Mouse (Mus musculus) megakaryocyte, adult 5-6 weeks (primary cell): ENCODE results near the gene Dlg5. TPM values are rescaled to one million over a fixed set of nuclear protein-coding genes. Genes with fewer than 3 reads are reported as not detected.

ENCODE experiments used
- ATAC-seq: 2 replicates; pipeline ENCODE4 v1.8.0; 2016; ENCODE audit warnings: mild to moderate bottlenecking, inconsistent platforms; ENCODE audit not compliant: poor library complexity, severe bottlenecking
- total RNA-seq, 2 experiments: library from RNA; stranded (forward) in 1 of 2; stranded (reverse) in 1 of 2; fragments of 153-499, 151-499 nt in 1 of 2; fragments of 221-1000, 200-1000 nt in 1 of 2; gene quantifications; 2 replicates each; pipeline versions ENCODE4 v1.2.3 to v1.2.4; 2015 to 2017

Gene Dlg5
- total RNA-seq, 2 experiments from 2014 or later, result 0.04 TPM; not detected in 1

DNA sequence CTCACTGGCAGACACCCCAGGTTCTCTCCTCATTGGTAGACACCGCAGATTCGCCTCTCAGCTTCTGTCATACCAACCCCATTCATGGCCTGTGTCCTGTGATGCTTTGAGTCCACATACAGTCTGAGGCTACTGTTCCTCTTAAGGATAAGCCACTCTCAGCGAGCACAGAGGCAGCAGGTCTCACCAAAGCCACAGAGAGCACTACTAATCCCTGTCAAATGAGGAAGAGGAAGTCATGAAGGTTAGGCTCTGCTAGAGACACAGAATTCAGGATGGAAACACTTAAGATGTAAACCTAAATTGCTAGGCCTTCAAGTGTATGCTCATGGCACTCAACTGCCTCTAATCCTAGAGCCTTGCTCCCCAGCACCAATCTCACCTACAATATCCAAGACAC is 9.8 kb downstream of the Dlg5 start:
- ATAC-seq, result no peak

DNA sequence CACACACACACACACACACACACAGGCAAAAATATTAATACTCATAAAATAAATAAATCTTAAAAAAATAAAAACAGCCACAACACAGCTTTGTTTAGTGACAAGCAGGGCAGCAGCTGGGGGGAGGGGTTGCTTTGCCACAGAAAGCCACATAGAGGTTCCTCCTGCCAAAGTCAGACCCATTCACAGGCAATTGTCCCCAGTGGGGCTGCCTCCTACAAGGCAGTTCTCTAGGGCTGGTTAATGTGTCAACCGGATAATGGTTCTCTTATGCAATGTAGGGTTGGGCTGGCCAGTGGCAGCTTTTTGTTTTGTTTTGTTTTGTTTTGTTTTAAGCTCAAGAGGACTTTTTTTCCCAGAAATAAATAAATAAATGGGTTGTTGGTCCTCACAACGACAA is 11.3 kb downstream of the Dlg5 start:
- no peak for ATAC-seq

DNA sequence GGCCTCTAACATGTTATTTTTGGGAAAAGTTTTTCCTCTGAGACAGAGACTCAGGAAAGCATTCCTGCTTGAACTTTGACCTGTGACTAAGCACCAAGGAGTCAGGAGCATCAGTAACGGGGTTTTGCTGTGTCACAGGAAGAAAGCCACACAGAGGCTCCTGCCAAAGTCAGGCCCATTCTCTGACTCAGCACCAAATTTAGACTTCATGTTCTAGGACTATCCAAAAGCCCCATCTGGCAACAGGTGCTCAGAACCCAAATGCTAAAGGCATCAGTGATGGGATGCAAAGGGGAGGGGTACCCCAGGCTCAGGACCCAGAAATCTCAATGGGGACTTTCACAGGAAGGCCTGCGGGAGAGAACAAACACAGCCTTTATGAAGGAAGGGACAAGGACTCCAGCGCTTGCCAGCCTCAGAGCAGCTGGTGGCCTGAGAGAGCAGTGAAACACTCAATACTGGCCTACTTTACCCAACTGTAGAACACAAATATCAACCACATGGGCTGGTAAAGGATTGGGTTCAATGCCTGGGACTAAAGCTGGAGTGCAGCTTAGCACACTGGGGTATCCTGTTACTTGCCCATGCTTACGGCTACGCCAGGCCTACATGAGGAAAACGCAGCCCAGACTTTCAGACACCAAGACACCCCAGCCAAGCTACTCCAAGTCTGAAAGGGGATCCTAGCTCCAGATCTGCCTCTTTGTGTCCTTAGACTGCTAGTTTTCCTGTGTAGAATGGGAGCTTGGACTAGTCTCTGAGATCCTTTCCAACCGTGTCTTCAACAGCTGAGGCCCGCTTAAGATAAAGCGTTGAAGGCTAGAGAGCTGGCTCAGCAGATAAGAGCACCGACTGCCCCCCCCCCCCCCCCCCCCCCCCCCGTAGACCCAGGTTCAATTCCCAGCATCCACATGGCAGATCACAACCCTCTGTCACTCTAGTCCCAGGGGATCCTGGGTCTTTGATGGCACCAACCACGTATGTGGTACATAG is 12.8 kb downstream of the Dlg5 start:
- ATAC-seq, result no peak

DNA sequence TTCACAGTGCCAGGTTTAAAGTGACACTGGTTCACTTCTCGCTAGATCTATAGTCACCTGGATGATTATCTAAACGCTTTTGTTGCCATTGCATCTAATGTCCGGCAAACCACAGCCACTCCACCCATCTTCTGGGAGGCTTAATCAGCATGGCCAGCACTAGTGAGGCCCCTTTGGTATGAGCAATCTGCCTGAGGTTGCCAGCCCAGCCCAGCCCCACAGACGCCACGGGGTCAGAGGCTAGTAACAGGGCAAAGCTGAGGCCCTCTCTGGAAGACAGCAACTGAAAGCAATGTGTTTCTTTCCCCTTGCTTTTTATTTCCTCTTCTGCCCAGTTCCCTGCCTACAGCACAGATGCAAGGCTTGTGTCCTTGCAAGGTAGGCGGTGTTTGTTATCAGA is 17.2 kb downstream of the Dlg5 start:
- ATAC-seq, result no peak

DNA sequence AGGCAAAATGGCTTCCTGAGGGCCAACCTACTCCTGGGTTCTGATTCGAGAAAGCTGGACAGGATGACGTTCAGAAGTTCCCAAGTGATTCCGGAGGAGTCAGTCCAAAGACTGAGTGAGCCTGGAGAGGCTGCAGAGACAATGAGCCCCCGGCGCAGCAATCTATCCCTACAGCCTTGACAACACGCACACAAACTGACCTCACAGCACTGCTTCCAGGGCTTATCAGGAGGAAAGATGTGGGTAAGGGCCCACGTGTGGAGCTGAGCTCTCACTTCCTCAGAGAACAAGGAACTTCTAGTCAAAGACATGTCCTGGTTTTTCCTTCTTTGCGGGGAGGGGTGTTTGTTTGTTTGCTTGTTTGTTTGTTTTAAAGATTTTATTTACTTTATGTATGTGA is 18.7 kb downstream of the Dlg5 start:
- ATAC-seq, result no peak

DNA sequence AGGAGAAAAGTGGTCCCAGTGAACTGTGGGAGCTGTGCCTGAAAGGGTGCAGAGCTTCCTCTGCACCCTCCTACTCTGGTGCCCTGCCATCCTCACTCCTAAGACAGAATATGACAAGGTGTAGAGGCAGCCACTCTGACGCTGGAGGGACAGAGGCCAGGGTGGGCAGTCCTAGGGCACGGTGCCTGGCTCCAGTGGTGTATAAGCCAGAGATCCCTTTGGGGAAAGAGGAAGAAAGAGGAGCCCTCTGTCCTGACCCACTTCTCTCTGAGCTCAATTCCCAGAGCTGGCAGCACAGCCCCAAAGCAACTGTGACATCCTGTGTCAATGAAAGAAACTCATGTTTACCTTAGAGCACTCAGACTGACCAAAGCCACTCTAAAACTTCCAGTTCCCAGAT is 19.4 kb downstream of the Dlg5 start:
- ATAC-seq, result no peak

DNA sequence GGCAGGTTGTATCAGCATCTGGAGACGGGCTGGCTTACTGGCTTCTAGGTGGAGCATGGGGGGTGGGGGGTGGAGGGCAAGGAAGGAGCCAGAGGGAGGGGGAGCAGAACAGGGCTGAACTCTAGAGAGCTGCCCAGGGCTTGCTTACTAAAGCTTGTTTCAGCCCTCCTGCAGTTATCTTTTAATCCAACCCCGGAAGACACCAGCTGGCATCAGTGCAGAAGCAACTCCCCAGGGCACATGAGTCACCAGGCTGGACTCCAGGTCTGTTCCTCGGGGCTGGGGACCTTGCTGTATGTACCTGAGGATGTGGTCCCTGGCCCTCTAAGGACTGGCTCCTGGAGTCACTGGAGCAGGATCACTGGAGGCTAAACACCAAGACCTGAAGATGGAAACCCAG is 23.0 kb downstream of the Dlg5 start:
- ATAC-seq, result no peak

DNA sequence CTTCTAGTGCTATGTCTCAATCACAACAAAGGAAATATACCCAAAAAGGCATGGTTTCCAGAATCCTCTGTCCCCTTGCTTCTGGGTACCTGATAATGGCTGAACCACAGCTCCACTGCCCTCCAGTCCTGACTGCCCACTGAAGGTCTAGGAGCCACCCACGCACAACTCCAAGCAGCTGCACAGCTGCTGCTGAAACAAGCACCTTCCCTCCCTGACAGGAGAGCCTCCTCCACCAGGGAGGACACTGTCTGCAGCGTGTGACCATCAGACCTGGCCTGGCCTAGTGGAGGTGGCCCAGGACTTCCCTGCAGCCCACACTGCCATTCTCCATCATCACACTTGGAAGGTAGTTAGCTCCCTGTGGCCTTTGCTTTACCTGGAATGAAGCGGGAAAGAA is 23.4 kb downstream of the Dlg5 start:
- no peak for ATAC-seq

DNA sequence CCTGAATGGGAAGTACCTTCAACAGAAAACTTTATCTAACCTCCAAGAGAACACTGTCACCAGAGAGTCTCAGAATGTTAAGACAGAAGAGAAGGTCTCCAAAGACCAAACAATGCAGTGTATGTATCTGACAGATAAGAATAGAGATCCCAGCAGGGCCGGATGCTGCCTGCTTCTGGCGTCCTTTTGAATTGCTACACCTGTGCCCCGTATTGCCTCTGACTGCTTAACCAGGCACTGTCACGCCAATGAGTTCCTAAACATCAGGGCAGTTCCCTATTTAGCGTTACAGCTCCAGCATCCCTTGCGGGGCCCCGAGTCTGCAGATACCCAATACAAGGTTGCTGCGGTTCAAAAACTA is 28.4 kb downstream of the Dlg5 start:
- no peak for ATAC-seq

DNA sequence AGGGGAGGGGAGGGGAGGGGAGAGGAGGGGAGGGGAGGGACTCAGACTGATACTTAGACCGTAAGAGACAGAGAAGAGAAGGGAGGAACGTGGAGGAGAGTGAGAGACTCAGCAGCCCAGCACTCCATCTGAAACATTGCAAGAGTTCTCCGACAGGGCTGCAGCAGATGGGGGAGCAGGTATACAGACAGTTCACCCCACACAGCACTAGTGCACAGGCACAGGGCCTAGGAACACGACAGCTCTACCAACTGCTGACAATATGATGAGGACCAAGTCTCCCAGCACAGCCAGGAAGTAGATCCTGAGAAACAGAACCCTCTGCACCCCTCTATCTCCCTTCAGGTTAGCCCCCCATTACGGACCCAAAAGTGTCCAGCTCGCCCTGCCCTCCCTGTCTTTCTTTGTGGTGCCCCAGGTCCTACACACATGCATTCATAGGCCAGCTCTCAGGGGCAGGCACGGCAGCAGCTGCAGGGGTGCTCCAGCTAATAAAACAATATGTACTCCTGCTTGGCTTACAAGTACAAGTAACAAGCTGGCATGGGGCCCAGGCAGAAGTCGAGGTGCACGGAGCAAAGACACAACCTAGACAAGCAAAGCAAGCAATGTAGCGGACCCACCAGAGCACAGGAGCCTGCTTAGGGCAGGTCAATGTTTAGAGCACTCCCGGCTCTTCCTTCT is 28.9 kb downstream of the Dlg5 start:
- no peak for ATAC-seq

DNA sequence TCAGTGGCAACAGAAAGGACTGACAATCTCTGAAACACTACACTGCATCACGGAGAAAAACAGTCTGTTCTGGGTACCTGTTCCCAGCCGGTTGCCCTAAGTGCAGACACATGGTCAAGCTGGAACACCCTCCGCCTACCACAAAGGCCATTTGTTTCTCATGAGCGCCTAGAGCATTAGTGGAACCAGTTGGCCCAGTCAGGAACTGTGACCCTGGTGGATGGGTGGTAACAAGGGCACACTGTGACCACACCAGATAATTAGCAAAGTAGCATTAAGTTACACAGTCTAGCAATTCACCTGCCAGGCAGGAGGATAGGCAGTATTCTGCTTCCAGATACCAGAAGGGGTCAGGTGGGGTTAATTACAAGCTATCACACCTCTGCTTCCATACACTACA is 29.7 kb downstream of the Dlg5 start:
- no peak for ATAC-seq

DNA sequence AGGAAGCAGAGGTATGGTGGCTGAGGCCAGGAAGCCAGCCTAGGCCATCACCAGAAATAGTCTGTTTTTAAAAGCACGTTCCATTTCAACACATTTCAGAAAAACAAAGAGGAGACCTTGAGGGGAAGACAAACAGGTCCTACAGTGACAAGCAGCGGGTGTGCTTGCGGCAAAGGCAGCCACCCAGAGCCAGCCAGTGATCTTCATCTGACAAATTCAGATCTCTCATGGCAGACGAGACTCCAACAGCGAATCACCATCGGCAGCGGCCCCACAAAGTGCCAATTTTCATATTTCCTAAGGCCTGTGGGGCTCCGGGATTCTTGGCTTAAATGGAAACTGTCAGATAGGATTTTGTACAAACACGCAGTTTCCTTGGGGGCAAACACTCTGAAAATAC is 31.3 kb downstream of the Dlg5 start:
- no peak for ATAC-seq

DNA sequence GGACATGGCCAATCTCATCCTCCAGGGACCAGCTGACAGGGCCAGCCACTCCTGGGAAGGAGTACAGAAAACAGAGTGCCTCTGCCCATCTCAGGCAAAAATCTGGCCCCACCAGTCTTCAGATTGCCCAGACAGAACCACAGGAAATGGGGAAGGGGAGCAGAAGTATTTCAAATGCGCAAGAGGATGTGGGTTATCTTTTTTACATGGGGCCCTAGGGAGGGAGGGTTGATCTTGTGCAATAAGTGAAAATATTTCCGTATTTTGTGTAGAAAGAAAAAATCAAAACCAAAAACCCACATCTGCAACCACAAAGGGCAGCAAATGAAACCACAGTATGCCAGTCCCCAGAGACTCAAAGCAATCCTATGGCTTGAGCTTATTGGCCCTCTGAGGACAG is 32.4 kb downstream of the Dlg5 start:
- peak; percentile 35 for ATAC-seq

DNA sequence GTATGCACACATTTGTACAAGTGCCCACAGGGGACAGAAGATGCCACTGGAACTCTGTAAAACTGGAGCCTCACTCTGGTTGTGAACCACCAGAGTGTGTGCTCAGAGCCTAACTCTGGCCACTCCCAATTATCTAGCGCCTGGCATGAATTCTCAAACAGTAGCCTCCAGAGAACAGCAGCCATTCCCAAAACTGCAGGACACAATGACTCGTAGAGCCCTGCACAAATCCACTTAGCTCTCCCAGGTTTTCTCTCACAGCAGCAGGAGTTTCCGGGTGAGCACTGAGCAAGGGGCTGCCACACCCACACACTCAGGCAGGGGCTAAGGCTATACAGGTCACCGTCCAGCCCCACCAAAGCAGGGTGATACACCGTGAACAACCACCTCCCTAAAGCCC is 32.9 kb downstream of the Dlg5 start:
- ATAC-seq, result no peak

DNA sequence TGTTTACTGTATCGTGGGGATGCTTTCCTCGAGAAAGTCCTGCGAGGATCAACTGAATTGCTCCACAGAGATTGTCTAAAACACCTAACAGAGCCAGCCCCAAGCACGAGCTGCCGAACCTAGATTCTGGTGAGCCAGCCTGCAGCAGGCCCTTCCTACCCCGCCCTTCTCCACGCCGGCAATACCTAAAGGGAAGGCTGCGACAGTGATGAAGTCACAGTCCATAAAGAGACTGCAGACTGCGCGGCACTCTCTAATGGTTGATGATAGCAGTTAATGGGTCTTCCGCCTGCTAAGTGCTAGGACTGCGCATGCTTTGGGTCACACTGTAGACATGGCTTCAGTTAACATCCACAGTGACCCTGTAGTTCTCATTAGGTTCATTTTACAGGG is 38.4 kb downstream of the Dlg5 start:
- ATAC-seq, result no peak

DNA sequence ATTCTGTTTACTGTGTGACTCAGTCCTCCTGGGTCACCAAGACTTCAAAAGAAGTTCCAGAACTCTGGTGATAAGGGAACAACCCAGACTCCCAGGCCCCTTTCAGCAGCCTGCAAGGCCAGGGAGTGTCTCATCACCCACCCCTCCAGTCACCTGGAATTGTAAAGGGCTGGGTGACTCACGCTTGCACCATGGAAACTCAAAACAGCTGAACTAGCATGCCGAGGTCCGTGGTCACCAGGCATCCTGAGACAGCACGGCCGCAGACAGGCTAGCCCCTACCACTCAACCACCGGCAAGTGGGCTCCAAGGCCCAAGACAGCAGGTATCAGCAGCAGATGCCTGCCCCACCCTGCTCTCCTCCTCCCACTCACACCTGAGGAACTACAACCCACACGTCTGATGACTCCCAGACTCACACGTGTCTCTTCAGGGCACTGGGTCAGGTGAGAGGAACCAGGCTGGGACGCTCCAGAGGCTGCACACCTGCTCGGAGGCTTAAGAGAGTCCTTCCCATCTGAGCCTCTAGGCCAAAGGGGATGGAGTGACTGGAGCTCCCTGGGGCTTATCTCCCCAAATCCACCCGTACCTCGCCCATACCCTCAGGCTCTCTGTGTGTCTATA is 38.9 kb downstream of the Dlg5 start:
- no peak for ATAC-seq

DNA sequence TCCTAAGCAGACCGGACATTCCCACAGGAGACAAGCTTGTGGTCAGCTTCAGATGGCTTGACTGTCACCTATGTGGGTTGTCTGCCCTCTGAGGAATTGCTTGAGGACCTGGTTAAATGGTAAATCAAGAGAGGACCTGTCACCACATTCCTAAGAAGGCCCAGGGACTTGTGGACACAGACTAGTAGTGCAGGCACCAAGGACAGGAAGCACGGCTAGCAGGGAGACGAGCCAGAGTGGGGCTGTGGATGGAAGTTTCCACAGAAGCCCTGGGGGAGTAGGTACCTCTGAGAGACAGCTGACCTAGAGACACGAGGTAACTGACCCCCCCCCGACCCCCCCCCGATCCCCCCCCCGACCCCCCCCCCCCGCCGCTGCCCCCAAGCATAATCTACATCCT is 39.4 kb downstream of the Dlg5 start:
- no peak for ATAC-seq

DNA sequence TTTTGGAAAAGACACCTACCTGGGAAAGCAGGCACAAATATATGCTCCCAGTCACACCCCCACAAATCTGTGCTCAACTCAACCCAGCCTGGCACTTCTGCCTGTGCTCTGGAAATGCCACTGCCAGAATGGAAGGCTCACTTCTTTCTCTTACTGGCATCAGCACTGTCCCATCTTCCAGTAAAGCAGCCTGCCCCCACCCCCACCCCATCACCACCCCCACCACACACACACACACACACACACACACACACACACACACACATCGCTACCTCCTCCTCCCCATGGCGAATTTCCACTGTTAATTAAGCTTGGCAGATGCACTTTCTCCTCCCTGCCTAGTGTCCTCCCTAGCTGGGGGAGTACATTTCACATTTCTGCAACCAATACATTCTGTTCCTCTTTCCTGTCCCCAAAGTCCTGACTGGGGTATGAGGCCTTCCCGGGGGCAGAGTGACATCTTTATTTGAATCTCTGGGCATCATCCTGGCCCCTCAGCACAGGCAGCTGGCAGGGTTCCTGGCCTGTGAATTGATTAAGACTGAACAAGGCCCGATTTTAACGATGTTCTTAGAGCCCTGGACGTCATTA is 40.3 kb downstream of the Dlg5 start:
- no peak for ATAC-seq

DNA sequence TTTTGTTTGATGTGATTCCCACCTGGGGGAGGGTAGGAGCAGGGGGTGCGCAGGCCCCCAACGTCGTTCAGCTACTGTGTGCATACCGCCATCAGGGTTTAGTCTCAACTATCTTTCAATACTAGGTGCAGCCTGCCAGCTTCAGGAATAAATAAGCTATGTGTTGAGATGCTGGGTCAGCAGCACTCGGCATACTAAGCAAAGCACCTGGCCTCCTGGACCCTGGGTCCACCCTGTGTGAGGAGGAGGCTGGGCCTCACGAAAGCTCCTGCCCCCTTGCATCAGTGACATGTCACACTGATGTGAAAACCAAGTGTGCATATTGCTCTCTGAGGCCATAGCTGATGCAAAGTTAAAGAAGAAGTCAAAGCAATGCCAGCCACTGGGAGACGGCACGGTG is 42.5 kb downstream of the Dlg5 start:
- ATAC-seq, result no peak

DNA sequence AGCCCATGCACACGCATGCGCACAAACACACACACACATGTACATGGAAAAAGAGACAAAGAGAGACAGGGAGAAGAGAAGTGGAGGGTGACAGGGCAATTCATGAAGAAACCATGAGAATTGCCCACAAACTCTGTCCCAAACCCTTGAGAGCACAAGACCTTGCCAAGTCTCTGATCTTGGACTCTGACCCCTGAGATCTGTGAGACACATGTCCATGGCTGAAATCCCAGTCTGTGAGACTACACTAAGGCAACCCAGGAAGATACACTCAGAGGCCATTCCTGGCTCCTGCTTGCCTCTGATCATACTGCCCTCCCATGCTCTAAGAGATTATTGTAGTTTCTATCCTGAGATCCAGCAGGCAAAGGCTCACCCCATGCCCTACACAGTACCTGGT is 44.9 kb downstream of the Dlg5 start:
- ATAC-seq, result no peak

DNA sequence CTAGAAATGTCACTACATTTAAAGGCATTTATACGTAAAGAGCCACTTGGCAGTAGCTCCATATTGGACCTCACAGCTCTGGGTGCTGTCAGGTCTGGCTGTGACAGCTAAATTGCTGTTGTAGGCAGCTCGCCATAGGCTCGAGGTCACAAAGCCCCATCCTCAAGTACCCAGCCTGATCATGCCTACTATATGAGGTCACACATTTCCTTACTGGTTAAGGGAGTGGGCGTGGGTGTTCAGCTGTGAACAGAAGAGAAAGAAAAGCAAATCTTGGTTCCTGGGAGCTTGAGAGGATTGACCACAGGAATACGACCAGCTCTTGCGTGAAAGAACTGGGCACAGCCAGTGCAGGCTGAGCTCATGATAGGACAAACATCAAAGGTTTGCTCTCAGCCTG is 46.0 kb downstream of the Dlg5 start:
- no peak for ATAC-seq

DNA sequence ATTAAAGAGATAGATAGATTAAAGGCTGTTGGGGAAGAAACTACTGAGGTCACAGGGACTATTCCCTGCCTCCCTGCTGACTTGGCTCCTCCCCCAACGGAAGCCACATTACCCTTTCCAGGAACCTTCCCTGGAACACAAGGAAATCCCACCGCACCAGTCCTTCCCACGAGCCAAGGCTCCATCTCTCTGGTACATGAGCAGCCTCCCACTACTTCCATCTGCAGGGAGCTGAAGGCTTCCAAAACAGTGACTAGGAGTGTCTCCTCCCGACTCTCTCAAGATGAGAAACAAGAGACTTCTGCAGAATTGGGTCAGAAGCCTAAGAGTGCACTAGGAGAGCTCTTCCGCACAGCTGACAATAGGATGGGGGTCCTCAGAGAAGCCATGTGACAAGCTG is 47.9 kb downstream of the Dlg5 start:
- ATAC-seq, result no peak
